ENCODE assay signal across 8 mouse cellular contexts in the genomic region with DNA sequence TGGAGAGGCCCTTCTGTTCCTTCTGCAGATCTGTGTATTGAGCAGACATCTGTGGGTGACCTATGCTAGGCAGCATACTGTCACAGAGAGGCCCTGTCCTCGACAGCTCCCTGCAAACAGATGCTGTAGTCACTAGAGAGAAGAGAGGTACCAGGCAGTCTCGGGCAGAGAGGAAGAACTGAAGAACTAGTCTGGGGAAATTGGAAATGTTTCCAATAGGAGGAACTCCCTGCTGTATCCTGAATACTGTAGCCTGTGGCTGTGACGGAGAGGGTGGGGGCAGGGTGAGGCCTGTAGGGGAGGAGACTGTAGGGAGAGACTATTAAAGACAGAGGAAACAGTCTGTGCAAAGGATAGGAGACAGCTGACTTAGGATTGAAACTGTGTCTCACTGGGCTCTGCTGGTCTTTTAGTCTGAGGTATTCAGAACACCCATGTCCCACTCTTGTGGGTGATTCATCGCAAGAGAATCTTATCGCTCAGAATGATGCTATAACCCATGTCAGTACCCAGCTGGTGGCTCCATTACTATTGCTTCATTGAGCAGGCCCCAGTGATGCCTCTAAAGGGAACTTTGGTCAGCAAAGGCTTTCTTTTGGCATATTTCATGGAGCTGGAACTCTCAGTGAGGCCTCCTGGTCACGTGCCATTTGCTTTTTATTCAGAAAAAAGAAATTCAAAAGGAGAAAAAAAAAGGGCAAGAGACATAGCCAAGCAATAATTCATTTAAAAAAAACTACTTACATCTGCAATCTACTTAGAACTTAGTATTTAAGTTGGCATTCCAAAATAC. TPM values are rescaled to one million over a fixed set of nuclear protein-coding genes. Genes with fewer than 3 reads are reported as not detected.
A peak's percentile ranks its signal among the peaks of the same experiment; 100 is the strongest.
DNase-seq lines count a peak whose midpoint lies in the region; ATAC-seq and TF ChIP-seq lines count a peak whose summit lies in the region.

No protein-coding gene starts in this region.

- TF ChIP-seq CTCF in kidney, adult 2 months (conservative IDR thresholded peaks at IDR 0.05; ENCODE audit: insufficient read depth, insufficient read length, low read depth, low read length): no peak
- TF ChIP-seq CTCF in small intestine, adult 2 months (IDR thresholded peaks at IDR 0.05; ENCODE audit: extremely low read depth, insufficient read length, insufficient replicate concordance, low read depth, low read length): no peak

- H3K9ac ChIP-seq in heart, embryonic 13.5 days: 0 out of 2 replicates have a peak overlapping the region, but pooled peaks have one; percentile 28
- no peak overlapping the region for H3K9ac ChIP-seq in limb, embryonic 11.5 days (ENCODE audit: low read length)

- whole genome bisulfite sequencing in kidney, adult 2 months: 51% methylated on average over 6 of the region's 6 CpGs
- 46% methylated on average over 6 of the region's 6 CpGs for WGBS in heart, embryonic 13.5 days
- 56% methylated on average over 6 of the region's 6 CpGs for WGBS in limb, embryonic 11.5 days
- 21% methylated on average over 6 of the region's 6 CpGs for WGBS in small intestine, adult 2 months

- no peaks in the 10 kb centered on the region for H3K27me3 ChIP-seq in kidney, adult 2 months (replicated peaks; ENCODE audit: control insufficient read depth, insufficient read depth, low read length)
- H3K27me3 ChIP-seq in heart, embryonic 13.5 days (replicated peaks): no peaks in the 10 kb centered on the region
- no peaks in the 10 kb centered on the region for H3K27me3 ChIP-seq in limb, embryonic 11.5 days (ENCODE audit: control insufficient read depth, insufficient read depth, low read length)
- H3K27me3 ChIP-seq in small intestine, adult 2 months (ENCODE audit: control insufficient read depth, insufficient read depth, low read length): no peaks in the 10 kb centered on the region

- ATAC-seq in heart, embryonic 13.5 days (ENCODE audit: extremely low read depth, insufficient number of reproducible peaks, low FRiP score, low TSS enrichment): no peak; the same call in 1 of the 2 replicates
- peak; percentile 33; the same call in 1 of the 2 replicates for ATAC-seq in limb, embryonic 11.5 days (ENCODE audit: insufficient number of reproducible peaks, low FRiP score, low TSS enrichment, low read depth)

- H3K4me3 ChIP-seq in kidney, adult 2 months (ENCODE audit: insufficient read depth, low read depth, low read length): no peak overlapping the region
- H3K4me3 ChIP-seq in heart, embryonic 13.5 days: no peak overlapping the region
- H3K4me3 ChIP-seq in limb, embryonic 11.5 days (ENCODE audit: low read depth, low read length): no peak overlapping the region
- H3K4me3 ChIP-seq in small intestine, adult 2 months (ENCODE audit: low read depth, low read length): no peak overlapping the region

- TF ChIP-seq POLR2A in kidney, adult 2 months (IDR thresholded peaks at IDR 0.05; ENCODE audit: low read depth, low read length): no peak
- no peak for TF ChIP-seq POLR2A in small intestine, adult 2 months (IDR thresholded peaks at IDR 0.05; ENCODE audit: low read depth, low read length)

- H3K4me2 ChIP-seq in heart, embryonic 13.5 days: no peak overlapping the region
- no peak overlapping the region for H3K4me2 ChIP-seq in limb, embryonic 11.5 days (ENCODE audit: low read depth, severe bottlenecking)

- no peak overlapping the region for H3K27ac ChIP-seq in kidney, adult 2 months (ENCODE audit: insufficient read depth, low read depth, low read length)
- H3K27ac ChIP-seq in heart, embryonic 13.5 days (replicated peaks): peak overlapping the region; percentile 71
- no peak overlapping the region for H3K27ac ChIP-seq in limb, embryonic 11.5 days (replicated peaks; ENCODE audit: low read depth, low read length)
- peak overlapping the region; percentile 82 for H3K27ac ChIP-seq in small intestine, adult 2 months (ENCODE audit: insufficient read depth, low read depth, low read length)

- H3K4me1 ChIP-seq in kidney, adult 2 months (ENCODE audit: control insufficient read depth, insufficient read depth, low read length): no peaks in the 10 kb centered on the region
- H3K4me1 ChIP-seq in heart, embryonic 13.5 days: peaks cover 33% of the 10 kb centered on the region
- peaks cover 7% of the 10 kb centered on the region for H3K4me1 ChIP-seq in limb, embryonic 11.5 days (ENCODE audit: control insufficient read depth, insufficient read depth, low read length)
- peaks cover 34% of the 10 kb centered on the region for H3K4me1 ChIP-seq in small intestine, adult 2 months (ENCODE audit: control insufficient read depth, insufficient read depth, insufficient read length, low read length)

- no peaks in the 10 kb centered on the region for H3K9me3 ChIP-seq in heart, embryonic 13.5 days
- no peaks in the 10 kb centered on the region for H3K9me3 ChIP-seq in limb, embryonic 11.5 days (ENCODE audit: control insufficient read depth, low read length)

- no peaks in the 10 kb centered on the region for H3K36me3 ChIP-seq in kidney, adult 2 months (ENCODE audit: control insufficient read depth, insufficient read depth, low read length)
- H3K36me3 ChIP-seq in heart, embryonic 13.5 days: no peaks in the 10 kb centered on the region
- no peaks in the 10 kb centered on the region for H3K36me3 ChIP-seq in limb, embryonic 11.5 days (ENCODE audit: control insufficient read depth, insufficient read depth, low read length)
- H3K36me3 ChIP-seq in small intestine, adult 2 months (ENCODE audit: control insufficient read depth, insufficient read depth, low read length): no peaks in the 10 kb centered on the region

- DNase-seq in kidney, adult 2 months: peak; percentile 28
- no peak for DNase-seq in kidney, adult 11 months
- peak; percentile 71 for DNase-seq in brain, adult 2 months (ENCODE audit: low read depth, low spot score)
- DNase-seq in limb, embryonic 11.5 days (ENCODE audit: low spot score): no peak
- no peak for DNase-seq in retina, embryonic 14.5 days (ENCODE audit: low spot score)
- DNase-seq in urinary bladder, adult 18-20 months (ENCODE audit: low spot score in 2 of 2): no peak

RNA-seq across cellular contexts. Expression of a gene that starts 43.4 kb away (rescaled TPM):
- 3.4 and 4.5 TPM in 2 replicates for polyA plus RNA-seq in kidney, adult 2 months (2012; rRNA removed)
- 9.3 and 9.5 TPM in 2 replicates for polyA plus RNA-seq in heart, embryonic 13.5 days (2015; fragmentation: Nextera tagmentation; extraction: Ambion mirVana)
- 7.4 and 9.6 TPM in 2 replicates for polyA plus RNA-seq in limb, embryonic 11.5 days (2014; fragmentation: Nextera tagmentation; extraction: Ambion mirVana)
- 10.7 and 23.8 TPM in 2 replicates for polyA plus RNA-seq in small intestine, adult 2 months (2012; rRNA removed)

Comparison
In these comparisons a context has a peak if more than half of its experiments do, and no peak if none do; other contexts are left out.
1. DNase-seq: peak in kidney, adult 2 months (single experiment) and brain, adult 2 months (single experiment); none in kidney, adult 11 months (single experiment), limb, embryonic 11.5 days (single experiment), retina, embryonic 14.5 days (single experiment) and urinary bladder, adult 18-20 months (0 of 2).
2. H3K27ac ChIP-seq: peak in heart, embryonic 13.5 days (single experiment) and small intestine, adult 2 months (single experiment); none in kidney, adult 2 months (single experiment) and limb, embryonic 11.5 days (single experiment).